Mouse (Mus musculus): Measurements from ENCODE around the gene Dlgap1. TPM values are rescaled to one million over a fixed set of nuclear protein-coding genes. Genes with fewer than 3 reads are reported as not detected.

Dlgap1 gene
- polyA plus RNA-seq, 1 experiment from 2014 or later = 0.39 TPM

- H3K9ac ChIP-seq (ENCODE audit: low read length) = no peak overlapping the region
- H3K4me1 ChIP-seq (ENCODE audit: control insufficient read depth, insufficient read depth, low read length) = no peaks in the 10 kb centered on the region
- no peak overlapping the region for H3K4me2 ChIP-seq (ENCODE audit: low read depth, low read length)
- no peaks in the 10 kb centered on the region for H3K9me3 ChIP-seq (replicated peaks; ENCODE audit: control insufficient read depth, low read length)
- no peaks in the 10 kb centered on the region for H3K27me3 ChIP-seq (ENCODE audit: control insufficient read depth, insufficient read depth, low read length)
- no peak for ATAC-seq (replicated peaks; ENCODE audit: extremely low read depth, insufficient read depth, low FRiP score)
- H3K36me3 ChIP-seq (ENCODE audit: control insufficient read depth, insufficient read depth) = no peaks in the 10 kb centered on the region
- H3K4me3 ChIP-seq (ENCODE audit: low read length) = no peak overlapping the region
- H3K27ac ChIP-seq (ENCODE audit: low read length) = no peak overlapping the region
- WGBS = 44% methylated on average over 10 of the region's 10 CpGs
These were observed 434.9 kb downstream of the Dlgap1 start for GRCm38 (mm10) chr17:70403750-70404149.

GRCm38 (mm10) chr17:70414202-70414601 is 445.3 kb downstream of the Dlgap1 start:
- Histone ChIP-seq H3K9me3 (replicated peaks; ENCODE audit: control insufficient read depth, low read length) (no peaks in the 10 kb centered on the region), H3K36me3 (ENCODE audit: control insufficient read depth, insufficient read depth) (no peaks in the 10 kb centered on the region), H3K4me2 (ENCODE audit: low read depth, low read length) (no peak overlapping the region), H3K27me3 (ENCODE audit: control insufficient read depth, insufficient read depth, low read length) (no peaks in the 10 kb centered on the region), H3K27ac (ENCODE audit: low read length) (no peak overlapping the region), H3K4me3 (ENCODE audit: low read length) (no peak overlapping the region), H3K9ac (ENCODE audit: low read length) (no peak overlapping the region), H3K4me1 (ENCODE audit: control insufficient read depth, insufficient read depth, low read length) (no peaks in the 10 kb centered on the region)
- WGBS = 82% methylated on average over 3 of the region's 3 CpGs
- ATAC-seq (replicated peaks; ENCODE audit: extremely low read depth, insufficient read depth, low FRiP score) = no peak

GRCm38 (mm10) chr17:70427866-70428265 is 459.0 kb downstream of the Dlgap1 start:
- 0 out of 2 replicates have a peak, but pooled peaks cover 2% of the 10 kb centered on the region for H3K4me1 ChIP-seq (ENCODE audit: control insufficient read depth, insufficient read depth, low read length)
- H3K27ac ChIP-seq (ENCODE audit: low read length) = no peak overlapping the region
- no peak overlapping the region for H3K9ac ChIP-seq (ENCODE audit: low read length)
- no peaks in the 10 kb centered on the region for H3K9me3 ChIP-seq (replicated peaks; ENCODE audit: control insufficient read depth, low read length)
- no peaks in the 10 kb centered on the region for H3K27me3 ChIP-seq (ENCODE audit: control insufficient read depth, insufficient read depth, low read length)
- no peak for ATAC-seq (replicated peaks; ENCODE audit: extremely low read depth, insufficient read depth, low FRiP score)
- WGBS = 77% methylated on average over 9 of the region's 9 CpGs
- H3K36me3 ChIP-seq (ENCODE audit: control insufficient read depth, insufficient read depth) = no peaks in the 10 kb centered on the region
- H3K4me3 ChIP-seq (ENCODE audit: low read length) = no peak overlapping the region
- no peak overlapping the region for H3K4me2 ChIP-seq (ENCODE audit: low read depth, low read length)

GRCm38 (mm10) chr17:70429746-70430451 is 461.0 kb downstream of the Dlgap1 start:
- no peaks in the 10 kb centered on the region for H3K36me3 ChIP-seq (ENCODE audit: control insufficient read depth, insufficient read depth)
- no peak overlapping the region for H3K4me3 ChIP-seq (ENCODE audit: low read length)
- H3K9me3 ChIP-seq (replicated peaks; ENCODE audit: control insufficient read depth, low read length) = no peaks in the 10 kb centered on the region
- H3K27me3 ChIP-seq (ENCODE audit: control insufficient read depth, insufficient read depth, low read length) = no peaks in the 10 kb centered on the region
- H3K4me2 ChIP-seq (ENCODE audit: low read depth, low read length) = peak overlapping the region; percentile 50
- 0 out of 2 replicates have a peak, but pooled peaks cover 2% of the 10 kb centered on the region for H3K4me1 ChIP-seq (ENCODE audit: control insufficient read depth, insufficient read depth, low read length)
- no peak overlapping the region for H3K9ac ChIP-seq (ENCODE audit: low read length)
- ATAC-seq (replicated peaks; ENCODE audit: extremely low read depth, insufficient read depth, low FRiP score) = no peak
- 13% methylated on average over 17 of the region's 17 CpGs for WGBS
- no peak overlapping the region for H3K27ac ChIP-seq (ENCODE audit: low read length)

- H3K4me1 ChIP-seq (ENCODE audit: control insufficient read depth, insufficient read depth, low read length) = 0 out of 2 replicates have a peak, but pooled peaks cover 2% of the 10 kb centered on the region
- H3K9me3 ChIP-seq (replicated peaks; ENCODE audit: control insufficient read depth, low read length) = no peaks in the 10 kb centered on the region
- no peak overlapping the region for H3K4me3 ChIP-seq (ENCODE audit: low read length)
- H3K27ac ChIP-seq (ENCODE audit: low read length) = no peak overlapping the region
- no peaks in the 10 kb centered on the region for H3K27me3 ChIP-seq (ENCODE audit: control insufficient read depth, insufficient read depth, low read length)
- no peak overlapping the region for H3K9ac ChIP-seq (ENCODE audit: low read length)
- ATAC-seq (replicated peaks; ENCODE audit: extremely low read depth, insufficient read depth, low FRiP score) = no peak
- WGBS = 22% methylated on average over 5 of the region's 5 CpGs
- no peak overlapping the region for H3K4me2 ChIP-seq (ENCODE audit: low read depth, low read length)
- no peaks in the 10 kb centered on the region for H3K36me3 ChIP-seq (ENCODE audit: control insufficient read depth, insufficient read depth)
These were observed 461.5 kb downstream of the Dlgap1 start for GRCm38 (mm10) chr17:70430452-70430787.

- H3K27ac ChIP-seq (ENCODE audit: low read length) = no peak overlapping the region
- no peaks in the 10 kb centered on the region for H3K36me3 ChIP-seq (ENCODE audit: control insufficient read depth, insufficient read depth)
- H3K9me3 ChIP-seq (replicated peaks; ENCODE audit: control insufficient read depth, low read length) = no peaks in the 10 kb centered on the region
- no peak overlapping the region for H3K4me3 ChIP-seq (ENCODE audit: low read length)
- ATAC-seq (replicated peaks; ENCODE audit: extremely low read depth, insufficient read depth, low FRiP score) = no peak
- 0 out of 2 replicates have a peak, but pooled peaks cover 2% of the 10 kb centered on the region for H3K4me1 ChIP-seq (ENCODE audit: control insufficient read depth, insufficient read depth, low read length)
- H3K9ac ChIP-seq (ENCODE audit: low read length) = no peak overlapping the region
- H3K4me2 ChIP-seq (ENCODE audit: low read depth, low read length) = no peak overlapping the region
- H3K27me3 ChIP-seq (ENCODE audit: control insufficient read depth, insufficient read depth, low read length) = no peaks in the 10 kb centered on the region
- 66% methylated on average over 5 of the region's 5 CpGs for WGBS
These were observed 464.0 kb downstream of the Dlgap1 start for GRCm38 (mm10) chr17:70432834-70433233.

GRCm38 (mm10) chr17:70434549-70434948 is 465.7 kb downstream of the Dlgap1 start:
- Histone ChIP-seq H3K4me2 (ENCODE audit: low read depth, low read length) (no peak overlapping the region), H3K9ac (ENCODE audit: low read length) (no peak overlapping the region), H3K27ac (ENCODE audit: low read length) (no peak overlapping the region), H3K27me3 (ENCODE audit: control insufficient read depth, insufficient read depth, low read length) (no peaks in the 10 kb centered on the region), H3K36me3 (ENCODE audit: control insufficient read depth, insufficient read depth) (no peaks in the 10 kb centered on the region), H3K4me1 (ENCODE audit: control insufficient read depth, insufficient read depth, low read length) (0 out of 2 replicates have a peak, but pooled peaks cover 2% of the 10 kb centered on the region), H3K4me3 (ENCODE audit: low read length) (no peak overlapping the region), H3K9me3 (replicated peaks; ENCODE audit: control insufficient read depth, low read length) (no peaks in the 10 kb centered on the region)
- no peak for ATAC-seq (replicated peaks; ENCODE audit: extremely low read depth, insufficient read depth, low FRiP score)
- WGBS = 75% methylated on average over 6 of the region's 6 CpGs

GRCm38 (mm10) chr17:70435612-70436011 is 466.7 kb downstream of the Dlgap1 start:
- WGBS = 77% methylated on average over 6 of the region's 6 CpGs
- no peaks in the 10 kb centered on the region for H3K27me3 ChIP-seq (ENCODE audit: control insufficient read depth, insufficient read depth, low read length)
- H3K4me3 ChIP-seq (ENCODE audit: low read length) = no peak overlapping the region
- H3K4me2 ChIP-seq (ENCODE audit: low read depth, low read length) = no peak overlapping the region
- no peak overlapping the region for H3K9ac ChIP-seq (ENCODE audit: low read length)
- no peak overlapping the region for H3K27ac ChIP-seq (ENCODE audit: low read length)
- ATAC-seq (replicated peaks; ENCODE audit: extremely low read depth, insufficient read depth, low FRiP score) = no peak
- no peaks in the 10 kb centered on the region for H3K36me3 ChIP-seq (ENCODE audit: control insufficient read depth, insufficient read depth)
- H3K4me1 ChIP-seq (ENCODE audit: control insufficient read depth, insufficient read depth, low read length) = no peaks in the 10 kb centered on the region
- H3K9me3 ChIP-seq (replicated peaks; ENCODE audit: control insufficient read depth, low read length) = no peaks in the 10 kb centered on the region

- 60% methylated on average over 5 of the region's 5 CpGs for WGBS
- Histone ChIP-seq H3K4me1 (ENCODE audit: control insufficient read depth, insufficient read depth, low read length) (no peaks in the 10 kb centered on the region), H3K27me3 (ENCODE audit: control insufficient read depth, insufficient read depth, low read length) (no peaks in the 10 kb centered on the region), H3K4me2 (ENCODE audit: low read depth, low read length) (no peak overlapping the region), H3K36me3 (ENCODE audit: control insufficient read depth, insufficient read depth) (no peaks in the 10 kb centered on the region), H3K4me3 (ENCODE audit: low read length) (no peak overlapping the region), H3K9me3 (replicated peaks; ENCODE audit: control insufficient read depth, low read length) (no peaks in the 10 kb centered on the region), H3K27ac (ENCODE audit: low read length) (no peak overlapping the region), H3K9ac (ENCODE audit: low read length) (no peak overlapping the region)
- no peak for ATAC-seq (replicated peaks; ENCODE audit: extremely low read depth, insufficient read depth, low FRiP score)
These were observed 468.4 kb downstream of the Dlgap1 start for GRCm38 (mm10) chr17:70437229-70437628.
